Mouse (Mus musculus) 416B (cell line): Measurements from ENCODE around the gene Nat10.

Experiments used
- DNase-seq: peaks from one replicate; pipeline ENCODE4 v3.0.0; 2011; ENCODE audit warnings: low read depth

The Nat10 gene

DNA sequence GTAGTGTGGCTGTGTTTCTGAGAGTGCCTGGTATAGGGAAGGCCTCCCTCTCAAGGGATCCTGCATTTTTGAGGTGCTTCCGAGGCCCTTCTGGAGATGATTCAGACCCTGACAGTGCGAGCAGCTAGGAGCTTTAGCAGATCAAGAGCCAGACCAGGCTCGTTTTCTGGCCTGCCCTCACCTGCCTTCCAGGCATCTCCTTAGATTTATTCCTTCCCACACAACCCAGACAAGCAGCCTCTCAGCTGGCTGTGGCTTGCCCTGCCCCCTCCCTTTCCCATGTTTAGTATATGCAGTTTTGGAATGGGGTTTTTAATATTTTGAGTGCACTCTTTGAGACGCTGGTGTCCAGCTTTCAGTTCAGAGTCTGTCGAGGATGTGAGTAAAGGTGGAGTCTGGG is 70.2 kb downstream of the Nat10 start:
- DNase-seq = no peak

DNA sequence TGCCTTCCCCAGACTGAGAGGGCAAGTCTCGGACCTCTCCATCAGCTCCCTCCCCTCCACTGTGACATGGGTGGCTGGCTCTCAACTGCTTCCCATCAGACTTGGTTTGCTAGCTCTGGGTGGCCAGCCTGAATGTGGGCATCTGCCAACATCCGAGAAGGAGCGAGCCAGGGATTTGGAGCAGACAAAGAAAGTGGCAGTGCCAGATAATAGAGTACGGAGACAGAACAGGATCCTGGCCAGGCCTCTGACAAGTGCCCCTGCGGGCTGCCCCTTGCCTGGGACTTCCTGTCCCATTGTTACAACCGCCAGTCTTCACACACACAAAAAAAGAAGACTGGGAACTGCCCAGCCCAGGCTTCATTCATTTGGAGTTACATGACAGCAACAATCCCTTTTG is 70.6 kb downstream of the Nat10 start:
- no peak for DNase-seq

DNA sequence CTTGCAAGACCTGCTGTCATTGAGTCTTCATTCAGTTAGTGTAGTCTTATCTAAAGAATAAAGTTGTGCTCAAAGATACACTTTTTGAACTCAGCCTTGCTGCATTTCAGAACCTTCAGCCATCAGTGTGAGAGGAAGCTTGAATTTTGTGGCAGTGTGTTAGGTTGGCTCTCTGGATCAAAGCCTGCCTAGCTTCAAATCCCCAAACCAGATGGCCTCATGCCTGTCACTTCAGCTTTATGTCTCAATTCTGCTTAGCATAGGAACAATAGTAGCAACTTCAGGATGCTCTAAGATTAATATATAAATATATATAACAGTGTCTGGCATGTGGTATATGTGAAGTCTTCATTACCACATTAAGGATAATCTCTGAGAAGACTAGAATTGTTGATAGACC is 73.2 kb downstream of the Nat10 start:
- DNase-seq = no peak

GRCm38 (mm10) chr2:103687143-103687542 is 73.9 kb downstream of the Nat10 start:
- DNase-seq = no peak

DNA sequence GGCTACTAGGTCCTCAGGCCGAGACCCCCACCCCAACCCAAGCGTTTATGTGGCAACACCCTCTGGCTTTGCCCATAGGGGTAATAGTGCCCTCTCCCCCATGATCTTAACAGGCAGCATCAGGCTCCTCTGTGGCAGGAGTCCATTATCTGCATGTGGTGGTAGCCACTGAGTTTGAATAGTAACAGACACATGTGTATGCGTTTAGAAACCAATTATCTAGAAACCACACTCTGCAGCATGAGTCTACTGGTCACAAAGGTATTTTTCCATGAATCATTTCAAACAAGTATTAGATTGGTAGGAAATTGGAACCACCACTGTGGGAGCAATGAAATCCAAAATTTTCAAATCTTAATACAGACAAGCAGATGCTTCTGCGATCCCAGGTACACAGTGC is 75.5 kb downstream of the Nat10 start:
- DNase-seq = no peak

- no peak for DNase-seq
These were observed 76.0 kb downstream of the Nat10 start for GRCm38 (mm10) chr2:103684926-103685577.

- DNase-seq = no peak
These were observed 76.6 kb downstream of the Nat10 start for GRCm38 (mm10) chr2:103684431-103684830.

DNA sequence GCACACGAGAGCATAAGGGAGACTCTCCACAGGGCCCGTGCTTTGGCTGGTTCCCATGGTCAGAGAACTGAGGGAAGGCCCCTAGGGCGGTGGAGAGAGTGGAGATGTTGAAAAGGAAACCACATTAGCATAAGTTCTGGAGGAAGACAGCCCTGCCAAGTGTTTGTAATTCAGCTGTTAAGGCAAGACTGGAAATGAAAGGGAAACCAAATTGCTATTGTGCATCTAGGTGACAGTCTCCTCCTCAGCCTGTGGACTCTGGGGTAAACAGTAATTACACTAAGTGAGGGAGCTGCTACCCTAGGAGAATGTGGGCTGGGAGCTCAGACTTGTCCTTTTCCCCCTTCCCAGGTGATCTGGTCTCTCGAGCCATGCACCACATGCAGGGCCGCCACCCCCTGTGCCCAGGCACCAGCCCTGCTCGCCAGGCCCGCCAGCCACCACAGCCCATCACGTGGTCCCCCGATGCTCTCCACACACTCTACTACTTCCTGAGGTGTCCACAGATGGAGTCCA is 78.1 kb downstream of the Nat10 start:
- peak; percentile 22 for DNase-seq

DNA sequence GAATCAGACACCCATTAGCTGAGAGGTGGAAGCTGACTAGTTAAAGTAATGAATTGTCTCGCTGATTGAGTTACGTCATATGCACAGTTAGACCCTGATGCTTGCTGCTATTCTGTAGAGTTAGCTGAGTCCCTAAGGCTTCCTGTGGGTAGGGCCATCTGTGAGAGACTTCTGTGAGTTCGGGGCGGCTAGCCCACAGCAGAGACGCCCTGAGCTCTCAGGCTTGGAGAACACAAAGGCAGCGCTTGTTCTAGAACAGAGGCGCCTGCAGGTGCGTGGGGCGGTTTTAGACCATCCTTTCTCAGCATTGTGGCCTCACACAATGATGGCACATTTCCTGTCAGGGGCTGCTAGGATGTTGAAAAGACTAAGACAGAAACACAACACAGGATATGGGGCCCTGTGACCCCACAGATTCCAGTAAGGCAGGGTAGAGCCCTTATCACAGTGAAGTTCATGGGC is 78.8 kb downstream of the Nat10 start:
- no peak for DNase-seq

GRCm38 (mm10) chr2:103681149-103681548 is 79.9 kb downstream of the Nat10 start:
- DNase-seq = no peak

GRCm38 (mm10) chr2:103680364-103681110 is 80.5 kb downstream of the Nat10 start:
- no peak for DNase-seq

GRCm38 (mm10) chr2:103678433-103678832 is 82.6 kb downstream of the Nat10 start:
- DNase-seq = no peak

DNA sequence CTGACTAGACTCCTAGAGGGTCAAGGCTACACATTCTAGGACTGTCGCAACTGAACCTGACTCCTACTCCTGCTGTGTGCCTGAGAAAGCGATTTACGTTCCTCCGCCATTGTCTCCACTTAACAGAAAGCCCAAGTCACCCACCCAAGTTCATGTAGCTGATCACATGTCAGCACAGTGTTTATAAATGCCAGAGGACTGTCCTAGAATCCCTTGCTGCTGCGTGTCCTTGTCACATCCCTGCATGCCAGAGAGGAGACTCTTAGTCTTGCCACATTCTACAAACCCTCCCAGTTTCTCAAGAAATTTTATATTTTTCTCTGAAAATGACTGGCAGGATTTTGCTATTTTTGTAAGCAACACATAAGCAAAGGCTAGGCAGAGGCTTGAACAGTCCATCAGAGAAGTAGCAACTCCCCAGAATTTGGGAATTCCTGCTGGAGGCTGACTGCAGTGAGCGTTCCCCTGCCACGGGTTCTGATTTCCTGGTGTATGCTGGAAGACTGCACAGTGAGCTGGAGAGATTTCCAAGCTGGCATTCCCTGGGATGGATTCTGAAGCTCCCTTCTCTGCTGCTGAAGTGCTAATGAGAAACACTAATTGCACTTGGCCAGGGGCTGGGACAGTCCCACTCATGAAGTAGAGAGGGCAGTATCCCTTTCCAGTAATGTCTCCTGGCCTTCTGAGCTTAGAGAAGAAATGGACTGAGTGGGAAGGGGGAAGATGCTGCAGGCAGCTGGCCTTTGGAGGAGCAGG is 83.3 kb downstream of the Nat10 start:
- no peak for DNase-seq

DNA sequence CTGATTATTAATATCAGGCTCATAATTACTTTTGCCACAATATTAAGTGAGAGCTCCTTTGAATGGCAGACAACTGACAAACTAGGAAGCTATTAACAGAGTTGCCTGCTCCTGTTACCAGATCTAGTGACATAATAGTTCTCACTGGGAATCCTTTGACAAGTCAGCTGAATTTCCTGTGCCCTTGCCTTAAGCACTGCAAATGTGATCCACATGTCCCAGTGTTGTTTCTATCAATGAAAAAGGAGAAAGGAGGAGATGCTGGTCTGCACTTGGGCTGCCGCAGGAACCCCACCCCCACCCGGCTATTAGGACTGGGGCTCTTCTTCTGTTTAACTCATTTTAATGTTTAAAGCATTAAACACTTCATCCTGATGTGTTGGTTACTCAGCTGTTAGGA is 84.3 kb downstream of the Nat10 start:
- DNase-seq = no peak

GRCm38 (mm10) chr2:103675391-103675790 is 85.7 kb downstream of the Nat10 start:
- no peak for DNase-seq

- DNase-seq = peak; percentile 24
These were observed 87.5 kb downstream of the Nat10 start for GRCm38 (mm10) chr2:103673609-103674008.

DNA sequence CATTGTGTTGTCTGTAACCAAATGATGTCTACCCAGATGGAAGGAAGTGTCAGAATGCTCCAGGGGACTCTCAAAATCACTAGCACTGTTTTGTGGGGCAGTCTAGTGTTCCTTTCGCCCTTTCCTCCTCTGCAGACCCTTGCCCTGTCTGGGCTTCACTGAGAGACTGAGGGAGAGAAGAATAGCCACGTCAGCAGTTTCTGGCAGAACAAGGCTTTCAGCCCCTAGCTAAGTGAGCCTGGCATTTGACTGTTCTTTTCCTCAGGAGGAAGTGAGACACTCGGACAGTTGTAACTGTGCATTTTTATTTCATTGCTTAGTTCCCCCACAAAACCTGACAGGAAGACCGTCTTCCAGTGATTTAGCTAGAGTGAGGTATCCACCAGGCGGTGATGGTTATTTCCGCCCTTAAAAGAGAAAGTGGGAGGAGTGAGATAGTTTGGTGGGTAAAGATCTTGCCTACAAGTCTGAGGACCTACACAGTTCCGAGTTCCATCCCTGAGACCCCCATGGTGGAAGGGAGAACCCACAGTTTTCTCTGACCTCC is 88.4 kb downstream of the Nat10 start:
- no peak for DNase-seq
